8 mouse cellular contexts compared by ENCODE assay signal in the genomic region with DNA sequence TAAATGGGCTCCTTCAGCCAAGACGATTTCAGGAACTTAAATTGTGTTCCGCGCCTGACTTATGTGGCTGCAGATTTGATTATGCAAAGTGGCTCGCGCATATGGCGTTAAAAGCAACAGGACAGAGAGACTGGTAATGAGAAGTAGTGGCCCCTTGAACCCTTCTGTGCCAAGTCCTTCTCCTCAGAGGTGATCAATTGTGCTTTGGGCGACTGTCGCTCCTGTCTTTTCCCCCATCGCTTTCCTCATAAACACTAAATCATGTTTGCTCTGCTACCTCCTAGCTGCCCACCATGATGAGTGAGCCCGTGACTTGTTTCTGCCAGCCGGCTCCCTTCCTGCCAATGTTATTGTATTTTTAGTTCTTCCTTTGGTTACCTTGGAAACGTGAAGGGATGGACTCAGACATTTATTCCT.
DNase-seq lines count a peak whose midpoint lies in the region; ATAC-seq and TF ChIP-seq lines count a peak whose summit lies in the region.

No protein-coding gene starts in this region.

- no peak for TF ChIP-seq POLR2A in brain, embryonic 14.5 days (IDR thresholded peaks at IDR 0.05; ENCODE audit: borderline replicate concordance, extremely low read depth, insufficient read depth, insufficient read length, poor library complexity, severe bottlenecking)

- H3K4me2 ChIP-seq in heart, embryonic 12.5 days = no peak overlapping the region
- no peak overlapping the region for H3K4me2 ChIP-seq in stomach, postnatal 0 days (replicated peaks; ENCODE audit: low read depth)

- H3K4me3 ChIP-seq in heart, embryonic 10.5 days = no peak overlapping the region
- H3K4me3 ChIP-seq in heart, embryonic 12.5 days = no peak overlapping the region
- no peak overlapping the region for H3K4me3 ChIP-seq in stomach, postnatal 0 days (ENCODE audit: low read depth, low read length)

- WGBS in heart, embryonic 10.5 days = 77% methylated on average over 12 of the region's 12 CpGs
- WGBS in heart, embryonic 12.5 days = 78% methylated on average over 12 of the region's 12 CpGs
- WGBS in stomach, postnatal 0 days = 65% methylated on average over 12 of the region's 12 CpGs

- no peak for TF ChIP-seq EP300 in stomach, postnatal 0 days (optimal IDR thresholded peaks at IDR 0.05)

- TF ChIP-seq CTCF in brain, embryonic 14.5 days (IDR thresholded peaks at IDR 0.05; ENCODE audit: borderline replicate concordance, extremely low read depth, insufficient read depth, insufficient read length) = no peak
- TF ChIP-seq CTCF in stomach, postnatal 0 days (IDR thresholded peaks at IDR 0.05; ENCODE audit: low read depth) = no peak

- peaks cover 8% of the 10 kb centered on the region for H3K4me1 ChIP-seq in heart, embryonic 10.5 days
- peaks cover 13% of the 10 kb centered on the region for H3K4me1 ChIP-seq in heart, embryonic 12.5 days (replicated peaks)
- no peaks in the 10 kb centered on the region for H3K4me1 ChIP-seq in stomach, postnatal 0 days (replicated peaks; ENCODE audit: control insufficient read depth, insufficient read depth)

- no peaks in the 10 kb centered on the region for H3K36me3 ChIP-seq in heart, embryonic 10.5 days
- H3K36me3 ChIP-seq in heart, embryonic 12.5 days = no peaks in the 10 kb centered on the region
- no peaks in the 10 kb centered on the region for H3K36me3 ChIP-seq in stomach, postnatal 0 days (ENCODE audit: control insufficient read depth, insufficient read depth, low read length)

- no peaks in the 10 kb centered on the region for H3K27me3 ChIP-seq in heart, embryonic 10.5 days (ENCODE audit: insufficient read depth, poor library complexity, severe bottlenecking)
- no peaks in the 10 kb centered on the region for H3K27me3 ChIP-seq in heart, embryonic 12.5 days (replicated peaks)
- H3K27me3 ChIP-seq in stomach, postnatal 0 days (ENCODE audit: control insufficient read depth, insufficient read depth, low read length) = no peaks in the 10 kb centered on the region

- no peak overlapping the region for H3K9ac ChIP-seq in heart, embryonic 12.5 days
- H3K9ac ChIP-seq in stomach, postnatal 0 days (ENCODE audit: low read length) = no peak overlapping the region

- peak; percentile 42 for DNase-seq in heart, embryonic 10.5 days (ENCODE audit: low spot score)
- DNase-seq in brain, embryonic 14.5 days (ENCODE audit: low read depth) = peak; percentile 56
- peak; percentile 64 to 79 for DNase-seq in layer of hippocampus, adult 18-20 months (ENCODE audit: low spot score in 2 of 2)
- DNase-seq in left cerebral cortex, adult 9 months (ENCODE audit: low spot score in 2 of 2) = peak; percentile 54 to 77
- no peak for DNase-seq in gastrocnemius, adult 18-20 months (ENCODE audit: low spot score)
- DNase-seq in stomach, postnatal 0 days (ENCODE audit: low spot score) = no peak
- DNase-seq in adrenal gland, postnatal 10 days = no peak

- H3K27ac ChIP-seq in heart, embryonic 10.5 days = no peak overlapping the region
- no peak overlapping the region for H3K27ac ChIP-seq in heart, embryonic 12.5 days (ENCODE audit: poor library complexity, severe bottlenecking)
- no peak overlapping the region for H3K27ac ChIP-seq in stomach, postnatal 0 days (replicated peaks)

- H3K9me3 ChIP-seq in heart, embryonic 10.5 days = no peaks in the 10 kb centered on the region
- H3K9me3 ChIP-seq in heart, embryonic 12.5 days (replicated peaks) = no peaks in the 10 kb centered on the region
- H3K9me3 ChIP-seq in stomach, postnatal 0 days (ENCODE audit: control insufficient read depth, low read length) = no peaks in the 10 kb centered on the region

- ATAC-seq in heart, embryonic 12.5 days (ENCODE audit: insufficient number of reproducible peaks, low FRiP score) = no peak
- no peak for ATAC-seq in stomach, postnatal 0 days (ENCODE audit: low FRiP score, low TSS enrichment)

Comparison
In these comparisons a context has a peak if more than half of its experiments do, and no peak if none do; other contexts are left out.
1. DNase-seq: peak in heart, embryonic 10.5 days (single experiment), brain, embryonic 14.5 days (single experiment), layer of hippocampus, adult 18-20 months (2 of 2) and left cerebral cortex, adult 9 months (2 of 2); none in gastrocnemius, adult 18-20 months (single experiment), stomach, postnatal 0 days (single experiment) and adrenal gland, postnatal 10 days (single experiment).